Mouse (Mus musculus) v-Abl transformed pro-B cells (cell line): ENCODE data around the gene Gjd2.

Source experiments
- in situ Hi-C, 2 experiments: fragments of 400-800 bp; cut with MboI; formaldehyde crosslinking; loops; one replicate each; pipeline ENCODE4 v1.15.1; 2025; ENCODE audit not compliant: unreplicated experiment in 2 of 2

The Gjd2 gene

GRCm38 (mm10) chr2:114013846-114014245 is 427 bp upstream of the Gjd2 start:
- in situ Hi-C loops, result no loop called here

- in situ Hi-C loops, result no loop called here
These were observed 639 bp downstream of the Gjd2 start for GRCm38 (mm10) chr2:114012749-114013211.

- in situ Hi-C loops, result no loop called here
These were observed 1.6 kb downstream of the Gjd2 start for GRCm38 (mm10) chr2:114011838-114012237.

- in situ Hi-C loops, result no loop called here
These were observed 5.1 kb downstream of the Gjd2 start for GRCm38 (mm10) chr2:114008321-114008720.

GRCm38 (mm10) chr2:113997484-113997883 is 15.9 kb downstream of the Gjd2 start:
- in situ Hi-C loops, result no loop called here

GRCm38 (mm10) chr2:113996930-113997329 is 16.5 kb downstream of the Gjd2 start:
- in situ Hi-C loops, result no loop called here

- in situ Hi-C loops, result no loop called here
These were observed 28.5 kb downstream of the Gjd2 start for GRCm38 (mm10) chr2:113984890-113985289.

GRCm38 (mm10) chr2:113980664-113981063 is 32.8 kb downstream of the Gjd2 start:
- in situ Hi-C loops, result no loop called here

GRCm38 (mm10) chr2:113978151-113978771 is 35.2 kb downstream of the Gjd2 start:
- in situ Hi-C loops, result no loop called here

GRCm38 (mm10) chr2:113973950-113974349 is 39.5 kb downstream of the Gjd2 start:
- in situ Hi-C loops, result no loop called here

GRCm38 (mm10) chr2:113966421-113966820 is 47.0 kb downstream of the Gjd2 start:
- in situ Hi-C loops, result no loop called here
